ENCODE assay signal across 29 mouse cellular contexts in genomic region chr6:7695901-7696300, GRCm38 (mm10). TPM values are rescaled to one million over a fixed set of nuclear protein-coding genes. Genes with fewer than 3 reads are reported as not detected.
DNase-seq lines count a peak whose midpoint lies in the region; ATAC-seq and TF ChIP-seq lines count a peak whose summit lies in the region.
"Had no signal": no experiment of that assay in that cellular context is flagged by ENCODE, and none has a peak within 500 bp of the region (broad histone marks: within the 10 kb centered on the region; RNA-seq: fewer than 3 reads in every experiment).

No protein-coding gene starts in this region.

- H3K36me3 ChIP-seq in liver, postnatal 0 days (replicated peaks; ENCODE audit: insufficient read depth, low read length), result no peaks in the 10 kb centered on the region
- H3K36me3 ChIP-seq in liver, embryonic 11.5 days (ENCODE audit: control insufficient read depth, insufficient read depth, low read length), result 0 out of 2 replicates have a peak, but pooled peaks cover 1% of the 10 kb centered on the region
- H3K36me3 ChIP-seq in liver, embryonic 14.5 days (replicated peaks; ENCODE audit: control insufficient read depth, insufficient read depth, low read depth), result no peaks in the 10 kb centered on the region
- no peaks in the 10 kb centered on the region for H3K36me3 ChIP-seq in hindbrain, embryonic 10.5 days
- H3K36me3 ChIP-seq in midbrain, embryonic 13.5 days, result no peaks in the 10 kb centered on the region
- H3K36me3 ChIP-seq: embryonic facial prominence, embryonic 12.5 days; embryonic facial prominence, embryonic 15.5 days; forebrain, embryonic 12.5 days; forebrain, embryonic 15.5 days; heart, embryonic 12.5 days; heart, embryonic 15.5 days had no signal

- H3K27me3 ChIP-seq in liver, postnatal 0 days (ENCODE audit: insufficient read depth, low read length), result no peaks in the 10 kb centered on the region
- no peaks in the 10 kb centered on the region for H3K27me3 ChIP-seq in liver, embryonic 11.5 days (replicated peaks; ENCODE audit: control insufficient read depth, insufficient read depth, low read length)
- H3K27me3 ChIP-seq in liver, embryonic 14.5 days (ENCODE audit: control insufficient read depth, insufficient read depth, low read length), result no peaks in the 10 kb centered on the region
- H3K27me3 ChIP-seq in hindbrain, embryonic 10.5 days (ENCODE audit: insufficient read depth, poor library complexity, severe bottlenecking), result peaks cover 3% of the 10 kb centered on the region; the same call in 1 of the 2 replicates
- H3K27me3 ChIP-seq in midbrain, embryonic 13.5 days, result peaks cover 4% of the 10 kb centered on the region; the same call in 1 of the 2 replicates
- H3K27me3 ChIP-seq: CH12.LX; embryonic facial prominence, embryonic 12.5 days; embryonic facial prominence, embryonic 15.5 days; forebrain, embryonic 15.5 days; heart, embryonic 12.5 days; heart, embryonic 15.5 days; Patski had no signal

- WGBS in liver, postnatal 0 days (ENCODE audit: insufficient replicate concordance), result 60% methylated on average over 4 of the region's 4 CpGs
- 64% methylated on average over 4 of the region's 4 CpGs for WGBS in liver, embryonic 11.5 days
- 31% methylated on average over 4 of the region's 4 CpGs for WGBS in liver, embryonic 14.5 days (ENCODE audit: insufficient replicate concordance)
- 87% methylated on average over 4 of the region's 4 CpGs for WGBS in hindbrain, embryonic 10.5 days
- WGBS in midbrain, embryonic 13.5 days, result 88% methylated on average over 4 of the region's 4 CpGs

- no peak overlapping the region for H3K9ac ChIP-seq in liver, postnatal 0 days (replicated peaks)
- no peak overlapping the region for H3K9ac ChIP-seq in liver, embryonic 11.5 days (ENCODE audit: low read depth, low read length)
- H3K9ac ChIP-seq in liver, embryonic 14.5 days (replicated peaks), result no peak overlapping the region
- no peak overlapping the region for H3K9ac ChIP-seq in midbrain, embryonic 13.5 days (replicated peaks)
- H3K9ac ChIP-seq: embryonic facial prominence, embryonic 12.5 days; embryonic facial prominence, embryonic 15.5 days; forebrain, embryonic 12.5 days; forebrain, embryonic 15.5 days; heart, embryonic 12.5 days; heart, embryonic 15.5 days; hindbrain, embryonic 14.5 days had no signal

- no peak overlapping the region for H3K27ac ChIP-seq in liver, postnatal 0 days (ENCODE audit: low read depth)
- H3K27ac ChIP-seq in liver, embryonic 11.5 days (ENCODE audit: low read depth, low read length), result peak overlapping the region; percentile 94; the same call in 1 of the 2 replicates
- H3K27ac ChIP-seq in liver, embryonic 14.5 days, result peak overlapping the region; percentile 90
- H3K27ac ChIP-seq in hindbrain, embryonic 10.5 days, result no peak overlapping the region
- H3K27ac ChIP-seq in midbrain, embryonic 13.5 days, result no peak overlapping the region
- H3K27ac ChIP-seq: embryonic facial prominence, embryonic 12.5 days; embryonic facial prominence, embryonic 15.5 days; forebrain, embryonic 12.5 days; forebrain, embryonic 15.5 days; heart, embryonic 15.5 days; hindbrain, embryonic 14.5 days; hindbrain, postnatal 0 days had no signal

- ATAC-seq in liver, postnatal 0 days, result no peak
- ATAC-seq in liver, embryonic 11.5 days (replicated peaks; ENCODE audit: low FRiP score), result no peak
- ATAC-seq in liver, embryonic 14.5 days (ENCODE audit: insufficient read depth), result no peak
- ATAC-seq in midbrain, embryonic 13.5 days, result no peak
- ATAC-seq: forebrain, embryonic 15.5 days; hindbrain, postnatal 0 days; inflammation-experienced regulatory T-cells, adult 6 months; Patski had no signal

- no peak for TF ChIP-seq EP300 in liver, postnatal 0 days (IDR thresholded peaks at IDR 0.05; ENCODE audit: low read depth)
- no peak for TF ChIP-seq EP300 in liver, embryonic 14.5 days (IDR thresholded peaks at IDR 0.05; ENCODE audit: low read depth)

- peaks cover 10% of the 10 kb centered on the region for H3K4me1 ChIP-seq in liver, postnatal 0 days (ENCODE audit: insufficient read depth)
- peaks cover 32% of the 10 kb centered on the region for H3K4me1 ChIP-seq in liver, embryonic 11.5 days (replicated peaks; ENCODE audit: control insufficient read depth, insufficient read depth, low read length)
- peaks cover 51 to 52% of the 10 kb centered on the region in 2 experiments for H3K4me1 ChIP-seq in liver, embryonic 14.5 days (replicated peaks; ENCODE audit: control insufficient read depth in 2 of 2, insufficient read depth in 2 of 2, low read length in 1 of 2)
- 0 out of 2 replicates have a peak, but pooled peaks cover 9% of the 10 kb centered on the region for H3K4me1 ChIP-seq in hindbrain, embryonic 10.5 days (replicated peaks)
- peaks cover 6% of the 10 kb centered on the region; the same call in 1 of the 2 replicates for H3K4me1 ChIP-seq in midbrain, embryonic 13.5 days (replicated peaks)

- H3K4me3 ChIP-seq in liver, postnatal 0 days (ENCODE audit: low read depth, low read length), result no peak overlapping the region
- H3K4me3 ChIP-seq in liver, embryonic 11.5 days (ENCODE audit: low read depth, low read length), result no peak overlapping the region
- H3K4me3 ChIP-seq in liver, embryonic 14.5 days (ENCODE audit: insufficient read depth in 1 of 2, low read depth in 2 of 2, low read length in 2 of 2), result no peak overlapping the region
- H3K4me3 ChIP-seq in hindbrain, embryonic 10.5 days, result no peak overlapping the region
- H3K4me3 ChIP-seq in midbrain, embryonic 13.5 days (replicated peaks), result no peak overlapping the region
- H3K4me3 ChIP-seq: embryonic facial prominence, embryonic 12.5 days; embryonic facial prominence, embryonic 15.5 days; forebrain, embryonic 12.5 days; forebrain, embryonic 15.5 days; heart, embryonic 12.5 days; heart, embryonic 15.5 days had no signal

- H3K4me2 ChIP-seq in liver, postnatal 0 days (ENCODE audit: low read depth, low read length), result no peak overlapping the region
- no peak overlapping the region for H3K4me2 ChIP-seq in liver, embryonic 11.5 days
- no peak overlapping the region for H3K4me2 ChIP-seq in liver, embryonic 14.5 days (ENCODE audit: low read depth)
- H3K4me2 ChIP-seq in midbrain, embryonic 13.5 days (replicated peaks), result no peak overlapping the region
- H3K4me2 ChIP-seq: embryonic facial prominence, embryonic 12.5 days; embryonic facial prominence, embryonic 15.5 days; forebrain, embryonic 12.5 days; forebrain, embryonic 15.5 days; heart, embryonic 12.5 days; heart, embryonic 15.5 days; hindbrain, embryonic 14.5 days had no signal

- no peaks in the 10 kb centered on the region for H3K9me3 ChIP-seq in liver, postnatal 0 days (ENCODE audit: low read length)
- H3K9me3 ChIP-seq in liver, embryonic 11.5 days (ENCODE audit: control insufficient read depth, low read length), result no peaks in the 10 kb centered on the region
- no peaks in the 10 kb centered on the region for H3K9me3 ChIP-seq in liver, embryonic 14.5 days (ENCODE audit: control insufficient read depth, low read length)
- H3K9me3 ChIP-seq in hindbrain, embryonic 10.5 days, result no peaks in the 10 kb centered on the region
- no peaks in the 10 kb centered on the region for H3K9me3 ChIP-seq in midbrain, embryonic 13.5 days
- H3K9me3 ChIP-seq: embryonic facial prominence, embryonic 12.5 days; embryonic facial prominence, embryonic 15.5 days; forebrain, embryonic 12.5 days; forebrain, embryonic 15.5 days; heart, embryonic 12.5 days; heart, embryonic 15.5 days had no signal

- peak; percentile 32 for DNase-seq in liver
- DNase-seq in liver, postnatal 0 days, result no peak
- DNase-seq in liver, embryonic 11.5 days (ENCODE audit: low spot score), result no peak
- peak in 1 of 3 experiments; percentile 50 for DNase-seq in liver, embryonic 14.5 days (ENCODE audit: low read depth in 3 of 3, low spot score in 3 of 3)
- no peak for DNase-seq in hindbrain, embryonic 10.5 days (ENCODE audit: low spot score)
- no peak for DNase-seq in lung, postnatal 36 days
- DNase-seq: adrenal gland, adult 2 months; adrenal gland, postnatal 14 days; B cell, adult 2 months; cerebellum, adult 11 months; cerebellum, adult 2 months; cerebellum, adult 9-11 months; cerebellum, postnatal 25 days; gastrocnemius, postnatal 10 days; gastrocnemius, postnatal 36 days; heart, postnatal 10 days; heart, postnatal 36 days had no signal

- no peak for TF ChIP-seq CTCF in liver, postnatal 0 days (IDR thresholded peaks at IDR 0.05; ENCODE audit: low read depth)
- TF ChIP-seq CTCF in liver, embryonic 14.5 days (IDR thresholded peaks at IDR 0.05; ENCODE audit: low read depth), result no peak

RNA-seq across cellular contexts. Expression of gene Asns, which starts 2.8 kb away (rescaled TPM):
- polyA plus RNA-seq in liver, postnatal 0 days (2015; fragmentation: Nextera tagmentation; extraction: Ambion mirVana), result 95.6 and 102 TPM in 2 replicates
- polyA plus RNA-seq in liver, embryonic 11.5 days (2014; fragmentation: Nextera tagmentation; extraction: Ambion mirVana), result 501 and 546 TPM in 2 replicates
- 70.0 and 103 TPM in 2 replicates for polyA plus RNA-seq in liver, embryonic 14.5 days (2012; rRNA removed)
- polyA plus RNA-seq in liver, embryonic 14.5 days (2014; fragmentation: Nextera tagmentation; extraction: Ambion mirVana), result 309 and 341 TPM in 2 replicates
- polyA plus RNA-seq in hindbrain, embryonic 10.5 days (2016; fragmentation: Nextera tagmentation; extraction: Ambion mirVana), result 51.6 and 58.7 TPM in 2 replicates
- polyA plus RNA-seq in midbrain, embryonic 13.5 days (2015; fragmentation: Nextera tagmentation; extraction: Ambion mirVana), result 42.6 and 47.8 TPM in 2 replicates

Comparison
In these comparisons a context has a peak if more than half of its experiments do, and no peak if none do; other contexts are left out.
1. H3K27ac ChIP-seq: peak in liver, embryonic 11.5 days (single experiment) and liver, embryonic 14.5 days (single experiment); none in liver, postnatal 0 days (single experiment), hindbrain, embryonic 10.5 days (single experiment) and midbrain, embryonic 13.5 days (single experiment).